In the genomic region with DNA sequence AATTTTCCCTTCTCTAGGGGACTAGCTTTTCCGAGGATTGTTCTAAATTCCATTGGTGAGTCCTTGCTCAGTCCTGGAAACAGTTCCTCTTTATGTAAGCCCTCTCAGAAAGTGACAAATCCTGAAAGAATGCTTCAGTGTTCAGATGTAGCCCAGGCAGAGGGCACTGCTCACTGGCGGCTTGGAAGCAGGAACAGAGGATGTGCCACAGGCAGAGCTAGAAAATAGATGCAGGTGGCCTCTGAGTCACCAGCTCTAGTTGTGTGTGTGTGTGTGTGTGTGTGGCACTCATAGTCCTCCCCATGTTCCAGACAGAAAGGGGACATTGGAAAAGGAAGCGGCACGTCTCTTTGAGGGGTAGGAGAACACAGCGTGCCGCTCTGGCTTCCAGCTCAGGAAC, we compare ENCODE assay signal across 10 mouse cellular contexts. TPM values are rescaled to one million over a fixed set of nuclear protein-coding genes. Genes with fewer than 3 reads are reported as not detected.
DNase-seq lines count a peak whose midpoint lies in the region; ATAC-seq and TF ChIP-seq lines count a peak whose summit lies in the region.
"Had no signal": no experiment of that assay in that cellular context is flagged by ENCODE, and none has a peak within 500 bp of the region (broad histone marks: within the 10 kb centered on the region; RNA-seq: fewer than 3 reads in every experiment).

No protein-coding gene starts in this region.

- no peak overlapping the region for H3K4me3 ChIP-seq in myocyte
- H3K4me3 ChIP-seq: embryonic facial prominence, embryonic 12.5 days; lung, embryonic 15.5 days had no signal

- peak; percentile 40 to 48 for DNase-seq in left cerebral cortex, adult 18-20 months (ENCODE audit: low spot score in 2 of 2)
- no peak for DNase-seq in left cerebral cortex, postnatal 4 days
- DNase-seq in adrenal gland, postnatal 25 days = peak; percentile 21
- peak; percentile 53 for DNase-seq in layer of hippocampus, adult 11-12 months (ENCODE audit: low spot score)

- no peaks in the 10 kb centered on the region for H3K79me2 ChIP-seq in myocyte (ENCODE audit: control insufficient read depth, insufficient read depth)

- peak overlapping the region; percentile 35 for H3K4me2 ChIP-seq in myocyte (ENCODE audit: low read depth)
- H3K4me2 ChIP-seq: embryonic facial prominence, embryonic 12.5 days; lung, embryonic 15.5 days had no signal

- H3K36me3 ChIP-seq in myocyte (ENCODE audit: control insufficient read depth, insufficient read depth) = no peaks in the 10 kb centered on the region
- H3K36me3 ChIP-seq: embryonic facial prominence, embryonic 12.5 days; lung, embryonic 15.5 days had no signal

- ATAC-seq in activated CD4-positive, CD25-positive, alpha-beta regulatory T cell, adult 4 months = no peak
- no peak for ATAC-seq in erythroid progenitor cell, adult 5-6 weeks (replicated peaks; ENCODE audit: low FRiP score, poor library complexity, severe bottlenecking)
- ATAC-seq: inflammation-experienced regulatory T-cells, adult 6 months had no signal

- intact Hi-C loops in left cerebral cortex, postnatal 4 days (cut with DNase I) = no loop called here

- H3ac ChIP-seq in myocyte (ENCODE audit: control insufficient read depth, insufficient read length) = no peak overlapping the region

- H3K27me3 ChIP-seq in myocyte (ENCODE audit: control insufficient read depth, insufficient read depth, insufficient read length) = no peaks in the 10 kb centered on the region
- H3K27me3 ChIP-seq: embryonic facial prominence, embryonic 12.5 days; lung, embryonic 15.5 days had no signal

- TF ChIP-seq POLR2A in myocyte (IDR thresholded peaks at IDR 0.05; ENCODE audit: insufficient read length, low read depth) = no peak

TF ChIP-seq in myocyte, 11 proteins besides CTCF, POLR2A, EP300 and RAD21:
- TF ChIP-seq SRF (IDR thresholded peaks at IDR 0.05; ENCODE audit: control insufficient read depth, insufficient read length, low read depth) (no peak), MYOD1 (IDR thresholded peaks at IDR 0.05; ENCODE audit: control insufficient read depth in 1 of 3, insufficient read length in 2 of 3, low read depth in 2 of 3) (no peak), TCF3 (IDR thresholded peaks at IDR 0.05; ENCODE audit: insufficient read length, low read depth) (no peak), USF1 (IDR thresholded peaks at IDR 0.05; ENCODE audit: low read depth) (no peak), MYOG (IDR thresholded peaks at IDR 0.05; ENCODE audit: control insufficient read depth in 1 of 3, insufficient read depth in 1 of 3, insufficient read length in 2 of 3, low read depth in 2 of 3) (no peak), REST (IDR thresholded peaks at IDR 0.05; ENCODE audit: insufficient read depth, insufficient read length) (no peak), CEBPB (IDR thresholded peaks at IDR 0.05; ENCODE audit: insufficient read depth, poor library complexity, severe bottlenecking) (no peak), E2F4 (IDR thresholded peaks at IDR 0.05; ENCODE audit: insufficient read depth) (no peak), MAX (IDR thresholded peaks at IDR 0.05; ENCODE audit: low read depth) (no peak), POLR2AphosphoS2 (IDR thresholded peaks at IDR 0.05; ENCODE audit: insufficient read length, low read depth) (no peak), TCF12 (IDR thresholded peaks at IDR 0.05; ENCODE audit: insufficient read depth, poor library complexity, severe bottlenecking) (no peak)

RNA-seq across cellular contexts. Expression of gene Ampd3, which starts 52.5 kb away (rescaled TPM):
- 10 to 100 TPM; 21.3 to 23.5 TPM for total RNA-seq in left cerebral cortex, adult 18-20 months (2021)
- 10 to 100 TPM; 18.5 to 19.5 TPM for total RNA-seq in left cerebral cortex, postnatal 4 days (2021)
- total RNA-seq in adrenal gland, postnatal 25 days (2021) = 18.9 and 24.6 TPM in 2 replicates
- polyA plus RNA-seq in myocyte (2012; fragmentation: generic; extraction: Trizol) = 8.2 TPM
- 1 to 10 TPM; 3.7 to 3.9 TPM for polyA plus RNA-seq in activated CD4-positive, CD25-positive, alpha-beta regulatory T cell, adult 4 months (2017; shearing (Covaris generic))
- 80.7 and 109 TPM in 2 replicates for total RNA-seq in erythroid progenitor cell, adult 5-6 weeks (2015; ENCODE audit: low replicate concordance)
- 72.2 and 104 TPM in 2 replicates for total RNA-seq in erythroid progenitor cell, adult 5-6 weeks (2017; ENCODE audit: low replicate concordance)
